Mouse (Mus musculus): ENCODE measurements at regions not wholly inside any gene's neighbourhood (a gene's known extent, or its start where the extent isn't known, plus 50 kb on each side); places are given as distances from the start of the nearest gene placed in this dataset.
A peak's percentile ranks its signal among the peaks of the same experiment; 100 is the strongest.

DNA sequence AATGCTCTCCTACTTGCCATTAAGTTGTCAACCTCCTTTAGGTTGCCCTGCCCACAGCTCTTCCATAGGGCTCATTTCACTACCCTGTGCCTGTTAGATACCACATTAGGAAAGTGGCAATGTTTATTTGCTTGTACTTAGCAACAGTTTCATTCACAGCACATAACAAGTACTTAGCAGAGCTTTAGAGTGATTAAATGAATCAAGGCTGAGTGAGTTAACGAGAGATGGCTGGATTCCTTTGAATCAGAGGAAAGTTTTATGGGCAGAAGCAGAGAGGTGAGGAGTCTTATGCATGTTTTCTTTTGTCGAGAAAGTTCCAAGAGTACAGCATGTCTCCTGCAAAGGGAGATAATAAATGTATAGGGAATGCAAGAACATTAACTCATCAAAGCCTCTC, 60.5 kb downstream of the Ptgs2 start:
- no peaks in the 10 kb centered on the region for H3K27me3 ChIP-seq (ENCODE audit: control insufficient read depth, insufficient read depth, low read length)
- no peaks in the 10 kb centered on the region for H3K4me1 ChIP-seq (ENCODE audit: control insufficient read depth, insufficient read depth, low read length)
- no peaks in the 10 kb centered on the region for H3K9me3 ChIP-seq (ENCODE audit: control insufficient read depth, low read depth, low read length)
- H3K4me2 ChIP-seq (replicated peaks; ENCODE audit: low read depth, low read length), result no peak overlapping the region
- H3K36me3 ChIP-seq (ENCODE audit: control insufficient read depth, insufficient read depth, low read length), result no peaks in the 10 kb centered on the region
- no peak overlapping the region for H3K4me3 ChIP-seq (ENCODE audit: low read depth, low read length)
- no peak overlapping the region for H3K27ac ChIP-seq (ENCODE audit: low read length)
- ATAC-seq (ENCODE audit: insufficient number of reproducible peaks, insufficient read depth, low FRiP score, low read depth), result no peak
- no peak overlapping the region for H3K9ac ChIP-seq (replicated peaks; ENCODE audit: low read depth, low read length)
- 78% methylated on average over 2 of the region's 2 CpGs for WGBS

DNA sequence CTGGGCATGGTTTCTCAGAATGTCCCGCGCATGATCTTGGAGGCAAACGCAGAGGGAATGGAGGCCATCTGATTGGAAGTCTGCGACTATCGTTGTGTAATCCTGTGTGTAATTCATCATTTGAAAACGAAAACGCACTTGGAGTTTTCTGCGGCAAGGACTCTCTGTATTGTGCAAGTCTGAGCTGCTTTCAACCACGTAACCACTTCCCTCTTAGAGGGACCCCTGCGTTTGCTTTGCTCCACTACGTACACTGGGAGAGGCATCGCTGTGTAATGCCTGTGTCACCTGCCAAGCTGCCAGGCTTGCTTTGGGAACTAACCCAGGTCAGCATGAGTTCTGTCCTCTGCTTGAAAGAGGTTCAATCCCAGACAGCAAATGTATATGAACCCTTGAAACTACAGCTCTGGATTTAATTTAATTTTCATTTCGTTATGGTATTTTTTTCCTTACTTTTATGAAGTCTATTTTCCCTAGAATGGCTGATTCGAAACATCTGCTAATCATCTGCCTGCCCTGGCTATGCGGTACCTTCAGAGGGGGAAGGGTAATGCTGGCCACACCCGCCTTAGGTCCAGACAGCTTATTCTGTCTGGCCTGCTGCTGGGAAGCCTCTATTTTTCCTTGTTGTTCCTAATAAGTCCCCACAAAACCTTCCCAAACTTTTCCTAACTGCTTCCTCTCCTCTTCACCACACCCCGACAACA, 65.2 kb downstream of the Ptgs2 start:
- H3K27ac ChIP-seq (ENCODE audit: low read length), result no peak overlapping the region

DNA sequence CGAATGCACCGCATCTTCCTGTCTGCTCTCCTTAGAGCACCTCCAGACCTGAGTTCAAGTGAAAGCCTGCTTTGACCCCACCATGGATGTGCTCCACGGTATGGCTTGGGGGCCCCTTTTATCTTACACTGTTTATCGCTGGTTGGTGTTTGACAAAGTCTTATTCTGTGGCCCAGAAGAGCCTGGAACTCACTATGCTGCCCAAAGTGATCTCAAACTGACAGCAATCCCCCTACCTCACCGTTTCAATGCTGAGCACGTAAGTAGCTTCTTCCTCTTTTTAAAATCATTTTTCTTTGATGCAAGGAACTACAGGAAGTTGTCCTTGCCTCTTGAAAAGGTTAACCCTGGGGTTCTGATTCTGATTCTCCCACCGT, 65.8 kb downstream of the Ptgs2 start:
- 72% methylated on average over 7 of the region's 7 CpGs for WGBS
- ATAC-seq (ENCODE audit: insufficient number of reproducible peaks, insufficient read depth, low FRiP score, low read depth), result no peak
- Histone ChIP-seq H3K27me3 (ENCODE audit: control insufficient read depth, insufficient read depth, low read length) (no peaks in the 10 kb centered on the region), H3K4me2 (replicated peaks; ENCODE audit: low read depth, low read length) (no peak overlapping the region), H3K36me3 (ENCODE audit: control insufficient read depth, insufficient read depth, low read length) (no peaks in the 10 kb centered on the region), H3K4me1 (ENCODE audit: control insufficient read depth, insufficient read depth, low read length) (no peaks in the 10 kb centered on the region), H3K9me3 (ENCODE audit: control insufficient read depth, low read depth, low read length) (no peaks in the 10 kb centered on the region), H3K27ac (ENCODE audit: low read length) (no peak overlapping the region), H3K4me3 (ENCODE audit: low read depth, low read length) (no peak overlapping the region), H3K9ac (replicated peaks; ENCODE audit: low read depth, low read length) (no peak overlapping the region)

More for the DNA sequence above, 65.2 kb downstream of the Ptgs2 start:
- H3K9ac ChIP-seq (replicated peaks; ENCODE audit: low read depth, low read length), result no peak overlapping the region
- ATAC-seq (ENCODE audit: insufficient number of reproducible peaks, insufficient read depth, low FRiP score, low read depth), result no peak
- H3K4me3 ChIP-seq (ENCODE audit: low read depth, low read length), result peak overlapping the region; percentile 17; the same call in 1 of the 2 replicates
- H3K9me3 ChIP-seq (ENCODE audit: control insufficient read depth, low read depth, low read length), result no peaks in the 10 kb centered on the region
- H3K4me1 ChIP-seq (ENCODE audit: control insufficient read depth, insufficient read depth, low read length), result no peaks in the 10 kb centered on the region
- H3K36me3 ChIP-seq (ENCODE audit: control insufficient read depth, insufficient read depth, low read length), result no peaks in the 10 kb centered on the region
- H3K27me3 ChIP-seq (ENCODE audit: control insufficient read depth, insufficient read depth, low read length), result no peaks in the 10 kb centered on the region
- peak overlapping the region; percentile 35 for H3K4me2 ChIP-seq (replicated peaks; ENCODE audit: low read depth, low read length)
- WGBS, result 35% methylated on average over 17 of the region's 17 CpGs

DNA sequence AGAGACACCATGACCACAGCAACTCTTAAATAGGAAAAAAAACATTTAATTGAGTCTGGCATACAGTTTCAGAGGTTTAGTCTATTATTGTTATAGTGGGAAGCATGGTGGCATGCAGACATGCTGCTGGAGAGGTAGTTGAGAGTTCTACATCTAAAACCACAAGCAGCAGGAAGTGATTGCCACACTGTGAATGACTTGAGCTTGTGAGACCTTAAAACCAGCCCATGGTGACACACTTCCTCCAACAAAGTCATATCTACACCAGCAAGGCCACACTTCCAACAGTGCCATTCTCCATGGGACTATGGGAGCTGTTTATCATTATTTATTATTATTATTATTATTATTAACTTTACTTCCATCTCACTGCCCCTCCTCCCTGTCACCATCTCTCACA, 67.3 kb downstream of the Ptgs2 start:
- no peak for ATAC-seq (ENCODE audit: insufficient number of reproducible peaks, insufficient read depth, low FRiP score, low read depth)
- Histone ChIP-seq H3K9me3 (ENCODE audit: control insufficient read depth, low read depth, low read length) (no peaks in the 10 kb centered on the region), H3K27me3 (ENCODE audit: control insufficient read depth, insufficient read depth, low read length) (no peaks in the 10 kb centered on the region)

DNA sequence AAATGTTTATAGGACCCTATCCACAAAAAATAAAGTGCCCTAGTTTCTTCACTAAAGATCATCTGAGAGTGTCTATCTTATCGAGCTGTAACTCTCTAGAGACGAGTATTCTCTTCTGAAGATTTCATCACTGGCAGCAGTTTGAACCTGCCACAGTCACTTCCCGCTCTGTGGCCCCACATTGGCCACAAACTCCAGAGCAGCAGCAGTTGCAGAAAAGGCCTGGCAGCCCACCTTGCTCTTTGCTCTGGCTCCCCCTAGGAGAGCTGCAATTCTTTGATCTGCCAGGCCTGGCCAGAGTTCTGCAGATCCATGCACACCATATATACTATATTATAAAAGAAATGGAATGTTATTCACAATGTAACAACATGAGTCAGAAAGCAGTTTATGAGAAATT, 74.4 kb downstream of the Ptgs2 start:
- WGBS, result 74% methylated on average over 3 of the region's 3 CpGs
- Histone ChIP-seq H3K4me3 (ENCODE audit: low read depth, low read length) (no peak overlapping the region), H3K27me3 (ENCODE audit: control insufficient read depth, insufficient read depth, low read length) (no peaks in the 10 kb centered on the region), H3K4me1 (ENCODE audit: control insufficient read depth, insufficient read depth, low read length) (no peaks in the 10 kb centered on the region), H3K4me2 (replicated peaks; ENCODE audit: low read depth, low read length) (no peak overlapping the region), H3K9me3 (ENCODE audit: control insufficient read depth, low read depth, low read length) (no peaks in the 10 kb centered on the region), H3K36me3 (ENCODE audit: control insufficient read depth, insufficient read depth, low read length) (no peaks in the 10 kb centered on the region), H3K9ac (replicated peaks; ENCODE audit: low read depth, low read length) (no peak overlapping the region), H3K27ac (ENCODE audit: low read length) (no peak overlapping the region)
- ATAC-seq (ENCODE audit: insufficient number of reproducible peaks, insufficient read depth, low FRiP score, low read depth), result no peak

More for the DNA sequence above, 67.3 kb downstream of the Ptgs2 start:
- no peaks in the 10 kb centered on the region for H3K36me3 ChIP-seq (ENCODE audit: control insufficient read depth, insufficient read depth, low read length)
- no peak overlapping the region for H3K4me3 ChIP-seq (ENCODE audit: low read depth, low read length)
- no peak overlapping the region for H3K9ac ChIP-seq (replicated peaks; ENCODE audit: low read depth, low read length)
- H3K4me2 ChIP-seq (replicated peaks; ENCODE audit: low read depth, low read length), result no peak overlapping the region
- no peak overlapping the region for H3K27ac ChIP-seq (ENCODE audit: low read length)
- no peaks in the 10 kb centered on the region for H3K4me1 ChIP-seq (ENCODE audit: control insufficient read depth, insufficient read depth, low read length)

DNA sequence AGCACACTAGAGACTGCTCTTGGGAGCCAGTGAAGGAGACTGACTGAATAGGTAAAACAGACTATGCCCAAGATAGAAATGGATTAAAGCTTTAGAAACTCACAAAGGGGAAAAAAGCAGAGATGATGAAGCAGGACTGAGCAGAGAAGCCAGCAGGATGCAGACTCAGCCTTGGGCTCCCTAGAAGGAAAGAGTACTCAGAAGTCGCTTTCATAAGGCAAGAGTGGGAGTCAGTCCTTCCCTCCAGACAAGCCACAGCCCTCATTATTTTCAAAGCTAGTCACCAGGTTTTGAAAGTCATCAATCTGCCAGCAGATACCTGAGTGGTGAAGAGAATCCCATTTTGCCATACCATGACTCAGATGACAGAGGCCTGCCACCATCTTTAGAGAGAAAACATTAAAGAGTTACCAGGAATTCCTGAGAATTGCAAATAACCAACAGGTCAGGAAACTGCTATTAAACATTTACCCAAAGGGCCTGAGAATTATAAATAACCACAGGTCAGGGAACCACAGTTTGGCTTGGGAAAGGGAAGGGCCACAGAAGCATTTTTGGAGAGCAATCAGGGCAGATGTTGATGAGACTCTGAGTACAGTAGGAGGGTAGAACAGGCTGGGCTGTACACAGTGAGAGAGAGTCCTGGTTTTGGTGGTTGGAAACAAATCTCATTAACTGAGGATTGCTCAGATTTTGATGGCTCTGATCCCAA, 77.4 kb downstream of the Ptgs2 start:
- no peak overlapping the region for H3K27ac ChIP-seq (ENCODE audit: low read length)
- 83% methylated on average over 1 of the region's 1 CpGs for WGBS
- no peaks in the 10 kb centered on the region for H3K27me3 ChIP-seq (ENCODE audit: control insufficient read depth, insufficient read depth, low read length)
- no peak overlapping the region for H3K4me2 ChIP-seq (replicated peaks; ENCODE audit: low read depth, low read length)
- H3K9me3 ChIP-seq (ENCODE audit: control insufficient read depth, low read depth, low read length), result no peaks in the 10 kb centered on the region
- no peak overlapping the region for H3K9ac ChIP-seq (replicated peaks; ENCODE audit: low read depth, low read length)
- no peaks in the 10 kb centered on the region for H3K36me3 ChIP-seq (ENCODE audit: control insufficient read depth, insufficient read depth, low read length)
- no peaks in the 10 kb centered on the region for H3K4me1 ChIP-seq (ENCODE audit: control insufficient read depth, insufficient read depth, low read length)
- no peak for ATAC-seq (ENCODE audit: insufficient number of reproducible peaks, insufficient read depth, low FRiP score, low read depth)
- no peak overlapping the region for H3K4me3 ChIP-seq (ENCODE audit: low read depth, low read length)

DNA sequence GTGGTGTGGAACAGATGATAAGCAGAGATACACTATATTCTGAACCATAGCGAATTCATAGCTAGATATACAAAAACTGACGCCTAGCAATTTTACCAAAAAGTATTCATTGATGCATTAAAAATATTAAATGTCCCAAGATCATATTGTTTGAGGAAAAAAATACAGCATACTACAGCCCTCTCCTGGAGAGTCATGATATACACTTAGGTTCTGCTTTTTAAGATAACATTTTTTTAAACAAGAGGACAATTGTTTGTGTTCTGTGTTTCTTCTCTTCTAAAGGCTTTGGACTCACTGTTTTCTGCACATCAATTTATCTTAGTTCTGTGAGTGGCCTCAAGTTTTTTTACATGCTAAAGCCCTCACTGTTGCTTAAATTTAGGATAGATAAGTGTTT, 102.2 kb downstream of the Ptgs2 start:
- Histone ChIP-seq H3K27me3 (ENCODE audit: control insufficient read depth, insufficient read depth, low read length) (no peaks in the 10 kb centered on the region), H3K9ac (replicated peaks; ENCODE audit: low read depth, low read length) (no peak overlapping the region), H3K36me3 (ENCODE audit: control insufficient read depth, insufficient read depth, low read length) (no peaks in the 10 kb centered on the region), H3K9me3 (ENCODE audit: control insufficient read depth, low read depth, low read length) (no peaks in the 10 kb centered on the region), H3K4me3 (ENCODE audit: low read depth, low read length) (no peak overlapping the region), H3K27ac (ENCODE audit: low read length) (no peak overlapping the region), H3K4me1 (ENCODE audit: control insufficient read depth, insufficient read depth, low read length) (no peaks in the 10 kb centered on the region), H3K4me2 (replicated peaks; ENCODE audit: low read depth, low read length) (no peak overlapping the region)
- ATAC-seq (ENCODE audit: insufficient number of reproducible peaks, insufficient read depth, low FRiP score, low read depth), result no peak
- WGBS, result 84% methylated on average over 2 of the region's 2 CpGs

DNA sequence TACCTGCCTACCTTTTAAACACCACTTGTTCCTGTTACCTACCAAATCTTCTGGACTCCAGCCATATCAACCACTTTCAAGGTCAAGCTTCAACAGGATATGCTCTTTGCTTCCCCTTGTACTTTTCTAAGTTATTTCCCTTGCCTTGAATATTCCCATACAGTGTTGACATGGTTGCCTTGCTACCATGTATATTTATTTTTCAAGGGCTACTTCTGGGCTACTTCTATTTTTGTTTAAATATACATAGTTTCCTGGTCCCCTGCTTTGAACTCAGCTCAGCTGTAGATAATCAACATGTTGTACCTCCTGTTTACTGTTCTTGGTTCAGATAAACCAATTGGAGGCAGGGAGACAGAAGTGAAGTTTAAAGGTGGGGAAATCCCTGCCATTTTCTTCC, 106.8 kb upstream of the Pdc start:
- no peak overlapping the region for H3K4me2 ChIP-seq (replicated peaks; ENCODE audit: low read depth, low read length)
- no peaks in the 10 kb centered on the region for H3K4me1 ChIP-seq (ENCODE audit: control insufficient read depth, insufficient read depth, low read length)
- H3K9ac ChIP-seq (replicated peaks; ENCODE audit: low read depth, low read length), result no peak overlapping the region
- no peak for ATAC-seq (ENCODE audit: insufficient number of reproducible peaks, insufficient read depth, low FRiP score, low read depth)
- H3K9me3 ChIP-seq (ENCODE audit: control insufficient read depth, low read depth, low read length), result no peaks in the 10 kb centered on the region
- no peaks in the 10 kb centered on the region for H3K27me3 ChIP-seq (ENCODE audit: control insufficient read depth, insufficient read depth, low read length)
- H3K36me3 ChIP-seq (ENCODE audit: control insufficient read depth, insufficient read depth, low read length), result no peaks in the 10 kb centered on the region
- no peak overlapping the region for H3K27ac ChIP-seq (ENCODE audit: low read length)
- H3K4me3 ChIP-seq (ENCODE audit: low read depth, low read length), result no peak overlapping the region

DNA sequence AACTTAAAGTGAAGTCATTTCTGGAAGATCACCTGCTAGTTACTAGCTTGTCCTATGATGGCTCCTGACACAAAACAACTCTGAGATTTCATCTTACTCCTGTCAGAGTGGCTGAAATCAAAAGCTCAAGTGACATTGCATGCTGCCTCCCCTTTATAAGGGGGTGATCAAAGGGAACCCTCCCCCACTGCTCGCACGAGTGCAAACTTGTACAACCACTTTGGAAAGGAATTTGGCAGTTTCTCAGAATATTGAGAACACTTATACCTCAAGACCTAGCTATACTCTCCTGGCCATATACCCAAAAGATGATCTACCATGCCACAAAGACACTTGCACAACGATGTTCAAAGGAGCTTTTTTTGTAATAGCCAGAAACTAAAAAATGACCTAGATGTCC, 102.5 kb upstream of the Pdc start:
- no peaks in the 10 kb centered on the region for H3K27me3 ChIP-seq (ENCODE audit: control insufficient read depth, insufficient read depth, low read length)
- no peaks in the 10 kb centered on the region for H3K36me3 ChIP-seq (ENCODE audit: control insufficient read depth, insufficient read depth, low read length)
- WGBS, result 85% methylated on average over 3 of the region's 3 CpGs
- H3K9me3 ChIP-seq (ENCODE audit: control insufficient read depth, low read depth, low read length), result no peaks in the 10 kb centered on the region
- H3K4me2 ChIP-seq (replicated peaks; ENCODE audit: low read depth, low read length), result no peak overlapping the region
- no peak overlapping the region for H3K27ac ChIP-seq (ENCODE audit: low read length)
- H3K4me1 ChIP-seq (ENCODE audit: control insufficient read depth, insufficient read depth, low read length), result no peaks in the 10 kb centered on the region
- no peak overlapping the region for H3K9ac ChIP-seq (replicated peaks; ENCODE audit: low read depth, low read length)
- ATAC-seq (ENCODE audit: insufficient number of reproducible peaks, insufficient read depth, low FRiP score, low read depth), result no peak
- no peak overlapping the region for H3K4me3 ChIP-seq (ENCODE audit: low read depth, low read length)
